Mouse (Mus musculus) limb, embryonic 11.5 days (tissue): ENCODE results near the gene Myo1a. TPM values are rescaled to one million over a fixed set of nuclear protein-coding genes. Genes with fewer than 3 reads are reported as not detected.

Source experiments
- ATAC-seq: fragments of 200-750 bp; cut with Nextera tagmentation; 2 replicates; pipeline ENCODE4 v1.8.0; 2017; ENCODE audit warnings: low read depth; ENCODE audit not compliant: insufficient number of reproducible peaks, low FRiP score, low TSS enrichment
- DNase-seq: peaks from one replicate; pipeline ENCODE4 v3.0.0-alpha.2; 2015; ENCODE audit warnings: low spot score
- H3K27ac ChIP-seq: fragments of 300-500 bp; sonication (generic); replicated peaks from 2 replicates; pipeline ENCODE4 v1.5.1; 2014; ENCODE audit warnings: low read depth, mild to moderate bottlenecking, low read length
- H3K27me3 ChIP-seq: fragments of 300-500 bp; sonication (generic); 2 replicates; pipeline ENCODE4 v1.6.1; 2014; ENCODE audit warnings: mild to moderate bottlenecking, low read length, mixed read lengths; ENCODE audit not compliant: control insufficient read depth, insufficient read depth
- H3K36me3 ChIP-seq: fragments of 300-500 bp; sonication (generic); 2 replicates; pipeline ENCODE4 v1.6.1; 2014; ENCODE audit warnings: mild to moderate bottlenecking, low read length, moderate library complexity, mixed read lengths; ENCODE audit not compliant: control insufficient read depth, insufficient read depth
- H3K4me1 ChIP-seq: fragments of 300-500 bp; sonication (generic); 2 replicates; pipeline ENCODE4 v1.6.1; 2014; ENCODE audit warnings: low read length, mixed read lengths; ENCODE audit not compliant: control insufficient read depth, insufficient read depth
- H3K4me2 ChIP-seq: fragments of 300-500 bp; sonication (generic); 2 replicates; pipeline ENCODE4 v1.6.1; 2014; ENCODE audit warnings: low read depth, mild to moderate bottlenecking, moderate library complexity; ENCODE audit not compliant: severe bottlenecking
- H3K4me3 ChIP-seq: fragments of 300-500 bp; sonication (generic); 2 replicates; pipeline ENCODE4 v1.5.1; 2014; ENCODE audit warnings: low read depth, low read length
- H3K9ac ChIP-seq: fragments of 300-500 bp; sonication (generic); 2 replicates; pipeline ENCODE4 v1.6.1; 2014; ENCODE audit warnings: mild to moderate bottlenecking, low read length
- H3K9me3 ChIP-seq: fragments of 300-500 bp; sonication (generic); 2 replicates; pipeline ENCODE4 v1.6.1; 2016; ENCODE audit warnings: low read length; ENCODE audit not compliant: control insufficient read depth
- WGBS: fragments of 180-500 bp; shearing (Covaris S2); extraction: QIAGEN DNeasy Blood & Tissue Kit; methylation state at CpG from one replicate; pipeline ENCODE4 v1.1.7; 2014; 5-methylcytosine and 5-hydroxymethylcytosine counted together
- polyA plus RNA-seq: library from polyadenylated mRNA; unstranded; fragments of >200 nt; fragmentation: Nextera tagmentation; extraction: Ambion mirVana; gene quantifications from 2 replicates; pipeline ENCODE4 v1.2.1, GENCODE M21; 2014

Gene Myo1a
- polyA plus RNA-seq, 1 experiment from 2014 or later = 0.61 TPM

DNA sequence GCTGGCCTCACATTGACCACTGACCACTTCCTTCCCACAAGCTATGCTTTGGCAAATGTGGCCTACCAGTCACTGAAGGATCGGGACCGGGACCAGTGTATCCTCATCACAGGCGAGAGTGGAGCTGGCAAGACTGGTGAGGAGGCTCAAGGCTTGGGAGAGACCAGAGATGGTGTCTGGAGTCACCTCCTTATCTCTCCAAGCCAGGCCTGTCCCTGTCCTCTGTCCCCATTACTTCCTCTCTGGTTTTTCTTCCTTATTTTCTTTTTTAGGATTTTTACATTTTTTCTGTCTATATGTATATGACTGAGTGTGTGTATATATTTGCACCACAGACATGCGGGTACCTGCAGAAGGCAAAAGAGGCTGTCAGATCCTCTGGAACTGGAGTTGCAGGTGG lies 813 bp downstream of the Myo1a start:
- Histone ChIP-seq H3K4me2 (no peak overlapping the region), H3K36me3 (no peaks in the 10 kb centered on the region), H3K4me3 (no peak overlapping the region), H3K9me3 (no peaks in the 10 kb centered on the region), H3K9ac (no peak overlapping the region), H3K27me3 (no peaks in the 10 kb centered on the region), H3K27ac (no peak overlapping the region), H3K4me1 (no peaks in the 10 kb centered on the region)
- WGBS = 90% methylated on average over 4 of the region's 4 CpGs
- no peak for DNase-seq
- no peak for ATAC-seq

DNA sequence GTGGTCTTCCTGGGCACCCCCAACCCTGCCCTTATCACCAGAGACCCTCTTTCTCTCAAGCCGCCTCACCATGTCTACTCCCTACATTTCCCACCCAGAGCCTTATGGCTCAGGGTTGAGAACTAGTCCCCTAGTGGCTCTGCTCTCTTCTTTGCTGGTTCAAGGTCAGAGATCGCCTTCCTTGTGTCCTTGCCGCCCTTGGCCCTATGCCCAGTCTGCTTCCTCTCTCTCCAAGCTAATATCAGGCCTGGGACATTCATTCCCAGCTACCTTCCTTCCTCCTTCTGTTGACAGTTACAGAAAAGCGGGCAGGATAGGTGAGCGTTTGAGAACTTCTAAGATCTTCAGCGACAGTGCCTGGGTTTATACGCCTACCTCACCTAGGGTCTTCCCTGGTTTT lies 2.8 kb downstream of the Myo1a start:
- H3K27ac ChIP-seq = no peak overlapping the region
- DNase-seq (no peak), ATAC-seq (no peak)
- no peaks in the 10 kb centered on the region for H3K36me3 ChIP-seq
- H3K9ac ChIP-seq = no peak overlapping the region
- no peaks in the 10 kb centered on the region for H3K4me1 ChIP-seq
- H3K4me3 ChIP-seq = no peak overlapping the region
- H3K27me3 ChIP-seq = no peaks in the 10 kb centered on the region
- 88% methylated on average over 7 of the region's 7 CpGs for WGBS
- H3K4me2 ChIP-seq = no peak overlapping the region
- no peaks in the 10 kb centered on the region for H3K9me3 ChIP-seq

DNA sequence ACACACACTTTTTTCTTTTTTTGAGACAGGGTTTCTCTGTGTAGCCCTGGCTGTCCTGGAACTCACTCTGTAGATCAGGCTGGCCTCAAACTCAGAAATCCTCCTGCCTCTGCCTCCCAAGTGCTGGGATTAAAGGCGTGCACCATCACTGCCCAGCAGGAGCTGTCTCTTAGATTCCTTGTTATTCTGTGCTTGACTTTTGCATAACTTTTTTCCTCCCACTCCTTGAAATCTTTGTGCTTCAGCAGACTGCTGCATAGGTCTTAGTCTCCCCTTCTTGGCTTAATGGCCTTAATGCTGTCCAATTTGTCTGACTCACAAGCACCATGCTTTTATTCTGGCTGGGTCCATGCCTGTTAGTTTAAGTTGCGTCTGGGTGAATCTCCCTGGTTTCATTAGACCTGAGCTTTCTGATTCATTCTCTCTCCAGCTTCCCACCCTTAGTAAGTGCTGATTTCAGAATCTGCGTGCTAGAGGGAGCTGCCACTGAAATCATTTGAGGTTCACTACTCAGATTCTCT lies 3.9 kb downstream of the Myo1a start:
- Histone ChIP-seq H3K36me3 (no peaks in the 10 kb centered on the region), H3K27me3 (no peaks in the 10 kb centered on the region), H3K4me1 (0 out of 2 replicates have a peak, but pooled peaks cover 4% of the 10 kb centered on the region), H3K4me2 (no peak overlapping the region), H3K9me3 (no peaks in the 10 kb centered on the region), H3K27ac (no peak overlapping the region), H3K4me3 (no peak overlapping the region), H3K9ac (no peak overlapping the region)
- DNase-seq (no peak), ATAC-seq (no peak)
- 88% methylated on average over 3 of the region's 3 CpGs for WGBS

DNA sequence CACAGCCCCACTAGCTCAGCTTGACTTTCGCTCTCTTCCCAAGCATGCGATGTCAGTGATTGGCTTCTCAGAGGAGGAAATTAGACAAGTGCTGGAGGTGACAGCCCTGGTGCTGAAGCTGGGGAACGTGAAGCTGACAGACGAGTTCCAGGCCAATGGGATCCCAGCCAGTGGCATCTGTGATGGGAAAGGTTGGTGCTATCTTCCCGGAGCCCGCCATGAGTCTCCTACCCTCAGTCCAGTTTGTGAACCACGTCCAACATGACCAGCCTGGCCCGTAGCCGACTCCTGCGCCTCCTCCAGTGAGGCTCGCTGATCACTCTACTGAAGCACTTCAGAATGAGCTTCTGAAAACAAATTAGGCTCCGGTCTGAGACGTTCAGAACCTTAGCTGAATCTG lies 5.4 kb downstream of the Myo1a start:
- ATAC-seq = no peak
- no peaks in the 10 kb centered on the region for H3K9me3 ChIP-seq
- WGBS = 74% methylated on average over 13 of the region's 13 CpGs
- DNase-seq = no peak
- no peaks in the 10 kb centered on the region for H3K36me3 ChIP-seq
- H3K4me2 ChIP-seq = no peak overlapping the region
- H3K9ac ChIP-seq = no peak overlapping the region
- no peak overlapping the region for H3K27ac ChIP-seq
- H3K4me1 ChIP-seq = 0 out of 2 replicates have a peak, but pooled peaks cover 4% of the 10 kb centered on the region
- H3K27me3 ChIP-seq = no peaks in the 10 kb centered on the region
- no peak overlapping the region for H3K4me3 ChIP-seq

DNA sequence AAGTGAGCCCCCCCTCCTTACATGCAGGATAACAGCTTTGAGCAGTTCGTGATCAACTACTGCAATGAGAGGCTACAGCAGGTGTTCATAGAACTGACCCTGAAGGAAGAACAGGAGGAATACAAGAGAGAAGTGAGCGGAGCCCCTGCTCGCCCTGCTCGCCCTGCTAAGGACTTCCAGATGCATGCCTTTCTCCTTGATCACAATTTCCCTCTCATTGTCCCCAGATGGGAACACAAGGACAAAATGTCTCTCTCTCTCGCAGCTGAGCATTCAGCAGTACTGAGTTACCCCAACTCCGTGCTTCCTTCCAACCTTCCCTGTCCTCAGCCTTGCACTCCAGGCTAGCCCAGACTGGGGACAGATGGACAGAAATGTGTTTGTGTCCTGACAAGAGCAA lies 7.8 kb downstream of the Myo1a start:
- WGBS = 52% methylated on average over 6 of the region's 6 CpGs
- H3K4me1 ChIP-seq = 0 out of 2 replicates have a peak, but pooled peaks cover 4% of the 10 kb centered on the region
- no peak overlapping the region for H3K4me2 ChIP-seq
- no peak overlapping the region for H3K27ac ChIP-seq
- ATAC-seq = no peak
- H3K27me3 ChIP-seq = no peaks in the 10 kb centered on the region
- H3K9ac ChIP-seq = no peak overlapping the region
- no peak overlapping the region for H3K4me3 ChIP-seq
- H3K9me3 ChIP-seq = no peaks in the 10 kb centered on the region
- no peaks in the 10 kb centered on the region for H3K36me3 ChIP-seq
- peak; percentile 35 for DNase-seq

DNA sequence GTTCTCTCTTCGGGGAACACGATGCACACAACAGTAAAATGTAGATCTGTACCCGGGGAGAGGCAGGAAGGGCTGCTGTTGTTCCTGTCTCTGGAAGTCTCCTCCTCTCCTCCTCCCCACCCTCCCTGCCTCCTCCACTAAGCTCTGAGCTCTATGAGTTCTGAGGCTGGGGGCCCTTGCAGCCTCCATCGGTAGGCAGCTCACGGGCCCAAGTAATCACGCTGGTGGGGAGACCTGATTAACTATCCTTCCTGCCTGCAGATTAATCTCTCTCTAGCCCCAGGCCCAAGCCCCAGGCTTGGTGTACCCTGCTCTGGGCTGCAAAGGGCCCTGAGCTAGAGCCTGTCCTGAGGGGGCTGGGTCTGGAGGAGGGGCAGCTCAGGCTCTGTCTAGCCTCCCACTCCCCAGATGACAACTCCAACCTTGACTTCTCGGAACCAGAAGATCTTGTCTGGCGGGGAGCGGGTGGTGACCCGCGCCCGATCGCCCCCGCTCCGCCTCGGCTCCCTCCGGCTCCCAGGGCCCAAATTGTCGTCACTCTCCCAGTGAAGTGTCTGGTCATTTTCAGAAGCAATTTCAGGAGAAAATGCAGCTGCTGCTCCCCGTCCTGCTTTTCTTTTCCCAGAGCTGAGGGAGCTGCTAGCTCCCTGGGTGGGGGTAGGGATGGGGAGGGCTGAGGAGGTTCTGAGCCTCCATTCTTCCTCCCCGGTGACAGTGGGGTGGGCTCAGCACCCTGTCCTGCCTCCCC lies 16.9 kb downstream of the Myo1a start:
- Histone ChIP-seq H3K4me1 (peaks cover 9% of the 10 kb centered on the region), H3K4me2 (peak overlapping the region; percentile 17; the same call in 1 of the 2 replicates), H3K4me3 (no peak overlapping the region), H3K27me3 (peaks cover 3% of the 10 kb centered on the region; the same call in 1 of the 2 replicates), H3K9me3 (no peaks in the 10 kb centered on the region), H3K9ac (no peak overlapping the region), H3K27ac (no peak overlapping the region), H3K36me3 (no peaks in the 10 kb centered on the region)
- 0 out of 2 replicates have a peak, but pooled peaks have one; percentile 28 for ATAC-seq
- WGBS = 12% methylated on average over 20 of the region's 20 CpGs
- no peak for DNase-seq

DNA sequence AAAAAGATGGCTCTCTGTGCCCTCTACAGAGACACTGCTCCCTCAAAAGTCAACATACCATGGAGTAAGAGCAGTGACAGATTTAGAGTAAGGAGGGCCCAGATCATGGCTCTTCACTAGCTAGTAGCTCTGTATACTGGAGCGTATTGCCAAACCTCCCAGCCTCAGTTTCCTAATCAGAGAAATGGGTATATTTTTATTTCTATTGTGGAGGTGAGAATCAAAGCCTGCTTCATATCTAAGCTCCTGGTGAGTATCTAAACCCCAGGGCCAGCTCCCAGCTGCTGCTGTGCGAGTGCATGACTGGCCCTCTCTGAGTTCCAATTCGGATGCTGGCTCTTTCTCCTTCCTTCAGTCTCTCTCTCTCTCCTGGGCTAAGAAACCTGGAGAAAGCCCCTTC lies 19.2 kb downstream of the Myo1a start, which contains the start of gene Tac2:
Gene Tac2 (plus strand): TSS at position 301 of the 400 bp plus-strand sequence.
- ATAC-seq (no peak), DNase-seq (no peak)
- Histone ChIP-seq H3K27ac (no peak within 1 kb of the TSS), H3K4me3 (no peak within 1 kb of the TSS), H3K36me3 (no peaks in the 10 kb centered on the region), H3K4me1 (peaks cover 9% of the 10 kb centered on the region), H3K4me2 (0 out of 2 replicates have a peak within 1 kb of the TSS, but pooled peaks have one; percentile 7), H3K27me3 (peaks cover 3% of the 10 kb centered on the region; the same call in 1 of the 2 replicates), H3K9me3 (no peaks in the 10 kb centered on the region), H3K9ac (no peak within 1 kb of the TSS)
- 83% methylated on average over 3 of the region's 3 CpGs for WGBS

DNA sequence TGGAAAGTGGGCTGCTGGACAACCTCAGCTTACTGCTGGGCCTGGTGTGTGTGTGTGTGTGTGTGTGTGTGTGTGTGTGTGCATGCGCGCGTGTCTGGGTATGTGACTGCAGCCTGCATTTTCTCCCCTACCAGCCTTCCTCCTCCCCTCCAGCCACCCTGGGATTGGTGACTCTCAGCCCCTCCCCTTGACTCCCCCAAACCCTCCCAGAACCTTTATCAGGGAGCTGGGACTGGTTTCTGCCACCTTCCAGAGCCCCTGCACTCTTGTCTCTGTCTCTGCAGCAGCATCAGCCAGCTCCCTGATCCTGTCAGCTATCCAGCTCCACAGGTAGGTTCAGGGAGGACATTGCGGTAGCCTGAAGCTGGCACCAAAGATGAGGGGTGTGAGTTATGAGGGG lies 20.2 kb downstream of the Myo1a start:
- peaks cover 3% of the 10 kb centered on the region; the same call in 1 of the 2 replicates for H3K27me3 ChIP-seq
- 78% methylated on average over 4 of the region's 4 CpGs for WGBS

More for the DNA sequence above, 20.2 kb downstream of the Myo1a start:
- H3K36me3 ChIP-seq = no peaks in the 10 kb centered on the region
- ATAC-seq (no peak), DNase-seq (no peak)
- 0 out of 2 replicates have a peak overlapping the region, but pooled peaks have one; percentile 7 for H3K4me2 ChIP-seq
- H3K4me1 ChIP-seq = peaks cover 9% of the 10 kb centered on the region
- H3K9me3 ChIP-seq = no peaks in the 10 kb centered on the region
- H3K9ac ChIP-seq = no peak overlapping the region
- no peak overlapping the region for H3K4me3 ChIP-seq
- no peak overlapping the region for H3K27ac ChIP-seq
